Mouse (Mus musculus): ENCODE measurements at regions not wholly inside any gene's neighbourhood (a gene's known extent, or its start where the extent isn't known, plus 50 kb on each side); places are given as distances from the start of the nearest gene placed in this dataset.

DNA sequence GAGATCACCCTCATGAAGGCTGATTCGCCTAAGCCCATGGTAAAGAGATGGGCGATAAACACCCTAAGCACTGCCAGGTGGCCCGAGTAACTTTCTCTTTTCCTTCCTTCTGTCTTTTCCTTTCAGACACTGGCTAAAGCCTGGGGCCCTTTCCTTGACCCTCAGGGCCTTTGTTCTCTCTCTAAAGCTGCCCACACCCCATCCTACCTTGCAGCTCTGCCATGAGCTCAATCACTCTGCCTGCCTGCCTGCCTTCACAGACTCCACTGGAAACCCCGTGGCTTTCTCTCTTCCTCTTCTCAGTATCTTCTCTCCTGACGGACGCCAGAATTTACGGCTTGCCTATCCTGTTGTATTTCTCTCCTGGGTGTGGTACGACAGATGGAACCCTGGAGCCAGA is 145.1 kb upstream of the Jarid2 start:
- Histone ChIP-seq H3K4me1 (ENCODE audit: insufficient read depth, low read length) (peaks cover 30% of the 10 kb centered on the region), H3K4me3 (ENCODE audit: low read length) (no peak overlapping the region), H3K27ac (ENCODE audit: low read length) (no peak overlapping the region), H3K36me3 (ENCODE audit: insufficient read depth, low read length) (no peaks in the 10 kb centered on the region), H3K27me3 (ENCODE audit: insufficient read depth, low read length) (no peaks in the 10 kb centered on the region), H3K9ac (replicated peaks; ENCODE audit: low read length) (no peak overlapping the region), H3K4me2 (replicated peaks; ENCODE audit: low read depth, low read length) (no peak overlapping the region), H3K9me3 (ENCODE audit: low read length) (peaks cover under 1% of the 10 kb centered on the region; the same call in 1 of the 2 replicates)
- no peak for ATAC-seq (ENCODE audit: low FRiP score, low TSS enrichment)
- WGBS, result 46% methylated on average over 8 of the region's 8 CpGs

DNA sequence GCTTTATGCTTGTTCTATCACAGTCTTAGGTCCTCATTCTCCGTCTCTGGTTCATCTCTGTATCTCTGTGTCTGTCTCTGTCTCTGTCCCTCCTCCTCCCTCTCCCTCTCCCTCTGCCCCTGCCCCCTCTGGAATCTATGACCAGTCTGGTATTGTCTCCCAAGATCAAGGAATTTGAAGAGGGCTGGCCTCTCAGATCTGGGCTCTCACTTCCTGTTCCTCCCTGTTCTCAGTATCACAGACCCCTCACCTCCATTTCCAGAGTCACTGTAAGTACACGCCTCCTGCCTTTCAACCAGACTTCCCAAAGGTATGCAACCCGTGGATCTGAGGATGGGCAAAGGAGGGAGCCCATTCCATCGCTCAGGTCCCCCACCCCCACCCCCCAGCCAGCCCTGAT is 144.7 kb upstream of the Jarid2 start:
- ATAC-seq (ENCODE audit: low FRiP score, low TSS enrichment), result no peak
- Histone ChIP-seq H3K9ac (replicated peaks; ENCODE audit: low read length) (no peak overlapping the region), H3K4me2 (replicated peaks; ENCODE audit: low read depth, low read length) (no peak overlapping the region), H3K9me3 (ENCODE audit: low read length) (no peaks in the 10 kb centered on the region), H3K4me3 (ENCODE audit: low read length) (no peak overlapping the region), H3K4me1 (ENCODE audit: insufficient read depth, low read length) (peaks cover 30% of the 10 kb centered on the region), H3K27ac (ENCODE audit: low read length) (no peak overlapping the region), H3K36me3 (ENCODE audit: insufficient read depth, low read length) (no peaks in the 10 kb centered on the region), H3K27me3 (ENCODE audit: insufficient read depth, low read length) (no peaks in the 10 kb centered on the region)
- 46% methylated on average over 4 of the region's 4 CpGs for WGBS

GRCm38 (mm10) chr13:44587846-44588245 is 141.4 kb upstream of the Jarid2 start:
- H3K36me3 ChIP-seq (ENCODE audit: insufficient read depth, low read length), result no peaks in the 10 kb centered on the region
- no peaks in the 10 kb centered on the region for H3K9me3 ChIP-seq (ENCODE audit: low read length)
- H3K27ac ChIP-seq (ENCODE audit: low read length), result no peak overlapping the region
- H3K4me3 ChIP-seq (ENCODE audit: low read length), result no peak overlapping the region
- H3K4me1 ChIP-seq (ENCODE audit: insufficient read depth, low read length), result peaks cover 12% of the 10 kb centered on the region; the same call in 1 of the 2 replicates
- H3K27me3 ChIP-seq (ENCODE audit: insufficient read depth, low read length), result no peaks in the 10 kb centered on the region
- WGBS, result 54% methylated on average over 4 of the region's 4 CpGs
- no peak for ATAC-seq (ENCODE audit: low FRiP score, low TSS enrichment)
- H3K4me2 ChIP-seq (replicated peaks; ENCODE audit: low read depth, low read length), result no peak overlapping the region
- H3K9ac ChIP-seq (replicated peaks; ENCODE audit: low read length), result no peak overlapping the region

GRCm38 (mm10) chr13:44594645-44595044 is 134.6 kb upstream of the Jarid2 start:
- Histone ChIP-seq H3K27ac (ENCODE audit: low read length) (no peak overlapping the region), H3K4me2 (replicated peaks; ENCODE audit: low read depth, low read length) (no peak overlapping the region), H3K4me3 (ENCODE audit: low read length) (no peak overlapping the region), H3K36me3 (ENCODE audit: insufficient read depth, low read length) (no peaks in the 10 kb centered on the region), H3K9me3 (ENCODE audit: low read length) (no peaks in the 10 kb centered on the region), H3K4me1 (ENCODE audit: insufficient read depth, low read length) (no peaks in the 10 kb centered on the region), H3K27me3 (ENCODE audit: insufficient read depth, low read length) (no peaks in the 10 kb centered on the region), H3K9ac (replicated peaks; ENCODE audit: low read length) (no peak overlapping the region)
- no peak for ATAC-seq (ENCODE audit: low FRiP score, low TSS enrichment)
- 87% methylated on average over 5 of the region's 5 CpGs for WGBS

DNA sequence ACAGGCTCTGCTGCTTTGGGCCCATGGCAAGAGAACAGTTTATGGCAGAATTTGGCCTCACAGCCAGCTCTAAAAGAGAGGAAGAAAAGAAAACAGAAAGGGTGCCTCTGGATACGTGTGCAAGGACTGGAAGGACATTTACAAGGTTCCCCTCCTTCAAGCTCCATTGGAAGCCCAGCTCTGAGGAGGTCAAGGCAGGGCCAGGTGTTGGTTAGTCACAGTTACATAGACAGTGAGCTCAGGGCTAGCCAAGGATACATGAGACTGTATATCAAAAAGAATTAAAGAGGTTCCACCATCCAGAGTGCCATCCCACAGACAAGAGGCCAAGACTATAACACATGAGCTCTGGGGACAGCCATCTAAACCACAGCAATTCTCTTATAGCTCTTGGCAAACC is 131.6 kb upstream of the Jarid2 start:
- WGBS, result 35% methylated on average over 1 of the region's 1 CpGs
- Histone ChIP-seq H3K9me3 (ENCODE audit: low read length) (no peaks in the 10 kb centered on the region), H3K27ac (ENCODE audit: low read length) (no peak overlapping the region), H3K9ac (replicated peaks; ENCODE audit: low read length) (no peak overlapping the region), H3K36me3 (ENCODE audit: insufficient read depth, low read length) (no peaks in the 10 kb centered on the region), H3K4me3 (ENCODE audit: low read length) (no peak overlapping the region), H3K27me3 (ENCODE audit: insufficient read depth, low read length) (no peaks in the 10 kb centered on the region), H3K4me2 (replicated peaks; ENCODE audit: low read depth, low read length) (no peak overlapping the region), H3K4me1 (ENCODE audit: insufficient read depth, low read length) (0 out of 2 replicates have a peak, but pooled peaks cover 3% of the 10 kb centered on the region)
- ATAC-seq (ENCODE audit: low FRiP score, low TSS enrichment), result no peak

DNA sequence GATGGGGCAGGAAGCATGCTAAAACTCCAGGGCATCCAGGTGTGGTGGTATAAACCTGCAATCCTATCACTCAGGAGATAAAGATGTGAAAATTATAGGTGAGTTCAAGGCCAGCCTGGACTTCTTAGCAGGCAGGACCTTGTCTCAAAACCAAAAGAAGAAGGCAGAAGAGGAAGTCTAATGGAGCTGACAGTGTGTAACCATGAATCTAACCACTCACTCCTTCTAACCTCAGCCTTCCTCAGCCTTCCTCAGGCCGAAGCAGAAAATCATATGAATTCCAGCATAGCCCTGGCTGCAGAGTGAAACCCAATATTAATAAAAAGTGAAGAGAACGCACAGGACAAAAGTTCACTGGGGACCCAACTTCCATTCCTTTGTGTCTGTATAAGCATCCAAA is 128.2 kb upstream of the Jarid2 start:
- no peak for ATAC-seq (ENCODE audit: low FRiP score, low TSS enrichment)
- H3K4me2 ChIP-seq (replicated peaks; ENCODE audit: low read depth, low read length), result no peak overlapping the region
- H3K9me3 ChIP-seq (ENCODE audit: low read length), result no peaks in the 10 kb centered on the region
- H3K36me3 ChIP-seq (ENCODE audit: insufficient read depth, low read length), result no peaks in the 10 kb centered on the region
- H3K9ac ChIP-seq (replicated peaks; ENCODE audit: low read length), result no peak overlapping the region
- 91% methylated on average over 2 of the region's 2 CpGs for WGBS
- H3K4me1 ChIP-seq (ENCODE audit: insufficient read depth, low read length), result 0 out of 2 replicates have a peak, but pooled peaks cover 3% of the 10 kb centered on the region
- no peak overlapping the region for H3K27ac ChIP-seq (ENCODE audit: low read length)
- H3K4me3 ChIP-seq (ENCODE audit: low read length), result no peak overlapping the region
- H3K27me3 ChIP-seq (ENCODE audit: insufficient read depth, low read length), result no peaks in the 10 kb centered on the region

- 31% methylated on average over 6 of the region's 6 CpGs for WGBS
- no peak overlapping the region for H3K9ac ChIP-seq (replicated peaks; ENCODE audit: low read length)
Measured at GRCm38 (mm10) chr13:44602658-44603057, 126.6 kb upstream of the Jarid2 start.

GRCm38 (mm10) chr13:44607316-44608285 is 121.7 kb upstream of the Jarid2 start:
- Histone ChIP-seq H3K4me1 (ENCODE audit: insufficient read depth, low read length) (no peaks in the 10 kb centered on the region), H3K36me3 (ENCODE audit: insufficient read depth, low read length) (no peaks in the 10 kb centered on the region), H3K27ac (ENCODE audit: low read length) (no peak overlapping the region), H3K9ac (replicated peaks; ENCODE audit: low read length) (no peak overlapping the region), H3K4me2 (replicated peaks; ENCODE audit: low read depth, low read length) (no peak overlapping the region), H3K27me3 (ENCODE audit: insufficient read depth, low read length) (no peaks in the 10 kb centered on the region), H3K9me3 (ENCODE audit: low read length) (no peaks in the 10 kb centered on the region), H3K4me3 (ENCODE audit: low read length) (no peak overlapping the region)
- WGBS, result 72% methylated on average over 13 of the region's 13 CpGs
- ATAC-seq (ENCODE audit: low FRiP score, low TSS enrichment), result no peak

More at GRCm38 (mm10) chr13:44602658-44603057, 126.6 kb upstream of the Jarid2 start:
- Histone ChIP-seq H3K9me3 (ENCODE audit: low read length) (no peaks in the 10 kb centered on the region), H3K4me1 (ENCODE audit: insufficient read depth, low read length) (0 out of 2 replicates have a peak, but pooled peaks cover 3% of the 10 kb centered on the region), H3K4me3 (ENCODE audit: low read length) (no peak overlapping the region), H3K27ac (ENCODE audit: low read length) (no peak overlapping the region), H3K36me3 (ENCODE audit: insufficient read depth, low read length) (no peaks in the 10 kb centered on the region), H3K27me3 (ENCODE audit: insufficient read depth, low read length) (no peaks in the 10 kb centered on the region), H3K4me2 (replicated peaks; ENCODE audit: low read depth, low read length) (no peak overlapping the region)
- no peak for ATAC-seq (ENCODE audit: low FRiP score, low TSS enrichment)

- H3K9ac ChIP-seq (replicated peaks; ENCODE audit: low read length), result no peak overlapping the region
- 79% methylated on average over 3 of the region's 3 CpGs for WGBS
Measured at GRCm38 (mm10) chr13:44608286-44608675, 121.0 kb upstream of the Jarid2 start.

GRCm38 (mm10) chr13:44608681-44609335 is 120.5 kb upstream of the Jarid2 start:
- WGBS, result 45% methylated on average over 11 of the region's 11 CpGs

More at GRCm38 (mm10) chr13:44608286-44608675, 121.0 kb upstream of the Jarid2 start:
- Histone ChIP-seq H3K9me3 (ENCODE audit: low read length) (no peaks in the 10 kb centered on the region), H3K4me2 (replicated peaks; ENCODE audit: low read depth, low read length) (no peak overlapping the region), H3K36me3 (ENCODE audit: insufficient read depth, low read length) (no peaks in the 10 kb centered on the region), H3K27ac (ENCODE audit: low read length) (no peak overlapping the region), H3K27me3 (ENCODE audit: insufficient read depth, low read length) (no peaks in the 10 kb centered on the region), H3K4me1 (ENCODE audit: insufficient read depth, low read length) (no peaks in the 10 kb centered on the region), H3K4me3 (ENCODE audit: low read length) (no peak overlapping the region)
- no peak for ATAC-seq (ENCODE audit: low FRiP score, low TSS enrichment)

More at GRCm38 (mm10) chr13:44608681-44609335, 120.5 kb upstream of the Jarid2 start:
- Histone ChIP-seq H3K9ac (replicated peaks; ENCODE audit: low read length) (no peak overlapping the region), H3K4me3 (ENCODE audit: low read length) (no peak overlapping the region), H3K4me1 (ENCODE audit: insufficient read depth, low read length) (no peaks in the 10 kb centered on the region), H3K27me3 (ENCODE audit: insufficient read depth, low read length) (no peaks in the 10 kb centered on the region), H3K9me3 (ENCODE audit: low read length) (no peaks in the 10 kb centered on the region), H3K4me2 (replicated peaks; ENCODE audit: low read depth, low read length) (no peak overlapping the region), H3K27ac (ENCODE audit: low read length) (no peak overlapping the region), H3K36me3 (ENCODE audit: insufficient read depth, low read length) (no peaks in the 10 kb centered on the region)
- ATAC-seq (ENCODE audit: low FRiP score, low TSS enrichment), result no peak

Measured in kidney, embryonic 16.5 days (tissue).